Mouse (Mus musculus): ENCODE data around the gene Kdm3a. TPM values are rescaled to one million over a fixed set of nuclear protein-coding genes. Genes with fewer than 3 reads are reported as not detected.

The Kdm3a gene
- polyA plus RNA-seq, 1 experiment: 50.9 TPM

DNA sequence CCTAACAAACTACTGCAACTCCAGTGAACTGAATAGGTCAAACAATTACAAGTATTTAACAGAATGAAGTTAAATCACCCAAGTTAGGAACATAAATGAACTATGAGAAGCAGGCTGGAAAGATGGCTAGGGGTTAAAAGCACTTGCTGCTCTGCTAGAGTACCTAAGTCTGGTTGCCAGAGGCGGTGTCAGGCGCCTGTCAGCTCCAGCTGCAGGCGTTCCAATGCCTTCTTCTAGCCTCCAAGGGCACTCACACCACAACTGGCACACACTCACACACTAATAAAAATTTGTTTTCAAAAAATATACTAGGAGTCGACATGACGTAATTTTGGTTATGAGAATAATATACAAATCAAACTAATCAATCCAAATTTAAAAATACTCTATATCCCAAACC, 11.2 kb downstream of the Kdm3a start:
- no peak overlapping the region for H3K27ac ChIP-seq (ENCODE audit: control insufficient read depth, insufficient read depth, low read depth, low read length)
- no peak for TF ChIP-seq POLR2A (IDR thresholded peaks at IDR 0.05; ENCODE audit: control insufficient read depth, low read depth, low read length)
- TF ChIP-seq CTCF (IDR thresholded peaks at IDR 0.05; ENCODE audit: control insufficient read depth, insufficient read depth, insufficient replicate concordance, low read depth, low read length): no peak
- H3K4me1 ChIP-seq (ENCODE audit: control insufficient read depth, insufficient read depth, low read length): peaks cover 2% of the 10 kb centered on the region; the same call in 1 of the 2 replicates
- peaks cover 3% of the 10 kb centered on the region; the same call in 1 of the 2 replicates for H3K36me3 ChIP-seq (ENCODE audit: control insufficient read depth, insufficient read depth, low read length)
- no peaks in the 10 kb centered on the region for H3K27me3 ChIP-seq (ENCODE audit: control insufficient read depth, insufficient read depth, low read length)
- H3K4me3 ChIP-seq (ENCODE audit: control insufficient read depth, low read depth, low read length): no peak overlapping the region

DNA sequence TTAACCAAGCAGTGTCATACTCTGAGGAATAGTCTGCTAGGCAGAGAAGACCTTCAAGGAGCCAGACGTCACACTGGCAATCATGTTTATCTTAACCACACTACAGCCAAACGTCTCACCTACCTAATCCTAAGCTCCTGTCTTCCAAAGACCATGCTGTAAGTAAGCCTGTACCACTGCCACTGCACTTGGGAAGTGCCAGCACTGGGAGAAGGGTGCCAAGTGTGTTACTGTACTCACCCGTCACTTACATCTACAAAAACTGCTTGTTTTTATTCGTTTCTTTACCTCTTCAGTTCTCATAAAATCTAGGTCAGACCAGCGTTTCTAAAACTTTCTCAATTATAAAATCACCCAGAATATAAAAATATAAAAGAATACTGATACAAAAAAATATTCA, 15.8 kb downstream of the Kdm3a start:
- peaks cover 6% of the 10 kb centered on the region for H3K36me3 ChIP-seq (ENCODE audit: control insufficient read depth, insufficient read depth, low read length)
- no peaks in the 10 kb centered on the region for H3K27me3 ChIP-seq (ENCODE audit: control insufficient read depth, insufficient read depth, low read length)
- H3K4me1 ChIP-seq (ENCODE audit: control insufficient read depth, insufficient read depth, low read length): peaks cover 2% of the 10 kb centered on the region; the same call in 1 of the 2 replicates
- H3K4me3 ChIP-seq (ENCODE audit: control insufficient read depth, low read depth, low read length): no peak overlapping the region
- H3K27ac ChIP-seq (ENCODE audit: control insufficient read depth, insufficient read depth, low read depth, low read length): no peak overlapping the region
- TF ChIP-seq CTCF (IDR thresholded peaks at IDR 0.05; ENCODE audit: control insufficient read depth, insufficient read depth, insufficient replicate concordance, low read depth, low read length) (no peak), POLR2A (IDR thresholded peaks at IDR 0.05; ENCODE audit: control insufficient read depth, low read depth, low read length) (no peak)

DNA sequence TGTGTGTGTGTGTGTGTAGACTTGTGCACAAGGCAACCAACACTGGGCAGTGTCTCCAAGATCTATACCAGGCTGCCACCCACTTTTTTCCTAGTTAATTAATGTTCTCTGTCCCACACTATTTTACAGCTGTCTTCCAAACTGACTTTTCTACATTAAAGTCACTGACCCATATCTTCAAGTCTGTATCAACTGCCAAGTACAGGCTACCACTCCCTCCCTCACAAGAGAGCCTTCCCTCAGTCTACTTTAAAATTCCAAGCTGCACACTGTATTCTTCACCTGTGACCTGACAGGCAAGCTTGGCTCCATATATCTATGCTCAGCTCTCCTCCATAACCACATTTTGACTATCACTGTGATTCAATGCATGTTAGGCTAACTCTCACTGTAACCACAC, 19.6 kb downstream of the Kdm3a start:
- no peaks in the 10 kb centered on the region for H3K4me1 ChIP-seq (ENCODE audit: control insufficient read depth, insufficient read depth, low read length)
- no peak for TF ChIP-seq CTCF (IDR thresholded peaks at IDR 0.05; ENCODE audit: control insufficient read depth, insufficient read depth, insufficient replicate concordance, low read depth, low read length)
- no peak for TF ChIP-seq POLR2A (IDR thresholded peaks at IDR 0.05; ENCODE audit: control insufficient read depth, low read depth, low read length)
- no peaks in the 10 kb centered on the region for H3K27me3 ChIP-seq (ENCODE audit: control insufficient read depth, insufficient read depth, low read length)
- peak overlapping the region; percentile 39; the same call in 1 of the 2 replicates for H3K4me3 ChIP-seq (ENCODE audit: control insufficient read depth, low read depth, low read length)
- H3K36me3 ChIP-seq (ENCODE audit: control insufficient read depth, insufficient read depth, low read length): peaks cover 6% of the 10 kb centered on the region
- no peak overlapping the region for H3K27ac ChIP-seq (ENCODE audit: control insufficient read depth, insufficient read depth, low read depth, low read length)

GRCm38 (mm10) chr6:71609968-71610367, 22.8 kb downstream of the Kdm3a start:
- Histone ChIP-seq H3K36me3 (ENCODE audit: control insufficient read depth, insufficient read depth, low read length) (peaks cover 3% of the 10 kb centered on the region), H3K4me1 (ENCODE audit: control insufficient read depth, insufficient read depth, low read length) (no peaks in the 10 kb centered on the region), H3K27me3 (ENCODE audit: control insufficient read depth, insufficient read depth, low read length) (no peaks in the 10 kb centered on the region), H3K4me3 (ENCODE audit: control insufficient read depth, low read depth, low read length) (no peak overlapping the region), H3K27ac (ENCODE audit: control insufficient read depth, insufficient read depth, low read depth, low read length) (no peak overlapping the region)
- TF ChIP-seq POLR2A (IDR thresholded peaks at IDR 0.05; ENCODE audit: control insufficient read depth, low read depth, low read length) (no peak), CTCF (IDR thresholded peaks at IDR 0.05; ENCODE audit: control insufficient read depth, insufficient read depth, insufficient replicate concordance, low read depth, low read length) (no peak)

DNA sequence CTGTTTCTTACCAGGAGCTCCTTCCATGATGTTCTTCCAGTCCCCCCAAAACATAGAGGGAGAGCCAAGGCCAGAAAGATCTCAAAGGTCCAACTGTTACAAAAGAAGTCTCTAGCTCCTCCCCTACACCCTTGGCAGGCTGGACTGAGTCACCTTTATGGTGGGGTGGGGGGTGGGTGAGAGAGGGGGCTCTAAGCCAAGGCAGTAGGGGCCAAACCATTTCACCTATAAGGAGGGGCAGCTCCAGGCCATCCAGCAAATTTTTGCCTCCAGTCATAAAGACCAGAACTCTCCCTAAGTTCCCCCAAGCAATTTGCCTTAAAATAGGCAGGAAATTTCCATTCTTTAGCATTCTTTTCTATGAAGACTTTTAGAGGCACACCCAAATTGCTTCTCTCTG, 23.8 kb downstream of the Kdm3a start:
- no peaks in the 10 kb centered on the region for H3K27me3 ChIP-seq (ENCODE audit: control insufficient read depth, insufficient read depth, low read length)

DNA sequence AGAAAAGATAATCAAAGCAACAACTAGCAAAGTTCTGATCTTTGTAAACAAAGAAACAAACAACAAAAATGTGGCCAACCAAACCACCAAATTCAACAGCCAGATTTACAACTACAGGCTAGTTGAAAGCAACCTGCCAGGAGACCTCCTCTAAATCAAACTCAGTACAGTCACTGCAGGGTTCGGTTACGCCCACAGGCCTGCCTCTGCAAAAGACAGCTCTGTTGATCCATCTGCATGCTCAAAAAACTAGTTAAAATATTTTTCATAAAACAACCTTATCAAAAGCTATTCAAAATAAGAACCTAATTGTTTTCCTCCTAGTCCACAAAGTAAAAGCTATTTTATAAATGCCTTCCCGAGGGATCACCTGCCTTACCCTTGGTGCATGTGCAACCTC, 25.0 kb downstream of the Kdm3a start:
- no peak overlapping the region for H3K4me3 ChIP-seq (ENCODE audit: control insufficient read depth, low read depth, low read length)
- TF ChIP-seq CTCF (IDR thresholded peaks at IDR 0.05; ENCODE audit: control insufficient read depth, insufficient read depth, insufficient replicate concordance, low read depth, low read length) (no peak), POLR2A (IDR thresholded peaks at IDR 0.05; ENCODE audit: control insufficient read depth, low read depth, low read length) (no peak)
- H3K27ac ChIP-seq (ENCODE audit: control insufficient read depth, insufficient read depth, low read depth, low read length): no peak overlapping the region
- peaks cover 5% of the 10 kb centered on the region for H3K36me3 ChIP-seq (ENCODE audit: control insufficient read depth, insufficient read depth, low read length)
- H3K27me3 ChIP-seq (ENCODE audit: control insufficient read depth, insufficient read depth, low read length): no peaks in the 10 kb centered on the region
- H3K4me1 ChIP-seq (ENCODE audit: control insufficient read depth, insufficient read depth, low read length): no peaks in the 10 kb centered on the region

More for the DNA sequence above, 23.8 kb downstream of the Kdm3a start:
- TF ChIP-seq POLR2A (IDR thresholded peaks at IDR 0.05; ENCODE audit: control insufficient read depth, low read depth, low read length) (no peak), CTCF (IDR thresholded peaks at IDR 0.05; ENCODE audit: control insufficient read depth, insufficient read depth, insufficient replicate concordance, low read depth, low read length) (no peak)
- H3K4me3 ChIP-seq (ENCODE audit: control insufficient read depth, low read depth, low read length): no peak overlapping the region
- H3K36me3 ChIP-seq (ENCODE audit: control insufficient read depth, insufficient read depth, low read length): peaks cover 3% of the 10 kb centered on the region
- no peak overlapping the region for H3K27ac ChIP-seq (ENCODE audit: control insufficient read depth, insufficient read depth, low read depth, low read length)
- H3K4me1 ChIP-seq (ENCODE audit: control insufficient read depth, insufficient read depth, low read length): no peaks in the 10 kb centered on the region

GRCm38 (mm10) chr6:71590154-71590553, 42.6 kb downstream of the Kdm3a start:
- no peaks in the 10 kb centered on the region for H3K4me1 ChIP-seq (ENCODE audit: control insufficient read depth, insufficient read depth, low read length)
- TF ChIP-seq CTCF (IDR thresholded peaks at IDR 0.05; ENCODE audit: control insufficient read depth, insufficient read depth, insufficient replicate concordance, low read depth, low read length) (no peak), POLR2A (IDR thresholded peaks at IDR 0.05; ENCODE audit: control insufficient read depth, low read depth, low read length) (no peak)
- no peak overlapping the region for H3K4me3 ChIP-seq (ENCODE audit: control insufficient read depth, low read depth, low read length)
- peaks cover 3% of the 10 kb centered on the region for H3K36me3 ChIP-seq (ENCODE audit: control insufficient read depth, insufficient read depth, low read length)
- no peak overlapping the region for H3K27ac ChIP-seq (ENCODE audit: control insufficient read depth, insufficient read depth, low read depth, low read length)
- no peaks in the 10 kb centered on the region for H3K27me3 ChIP-seq (ENCODE audit: control insufficient read depth, insufficient read depth, low read length)

- H3K4me3 ChIP-seq (ENCODE audit: control insufficient read depth, low read depth, low read length): no peak overlapping the region
- no peaks in the 10 kb centered on the region for H3K27me3 ChIP-seq (ENCODE audit: control insufficient read depth, insufficient read depth, low read length)
- no peak for TF ChIP-seq POLR2A (IDR thresholded peaks at IDR 0.05; ENCODE audit: control insufficient read depth, low read depth, low read length)
- H3K27ac ChIP-seq (ENCODE audit: control insufficient read depth, insufficient read depth, low read depth, low read length): no peak overlapping the region
- H3K4me1 ChIP-seq (ENCODE audit: control insufficient read depth, insufficient read depth, low read length): no peaks in the 10 kb centered on the region
- peaks cover 5% of the 10 kb centered on the region for H3K36me3 ChIP-seq (ENCODE audit: control insufficient read depth, insufficient read depth, low read length)
Observed at GRCm38 (mm10) chr6:71589401-71589800, 43.4 kb downstream of the Kdm3a start.

All from testis, adult 2 months (tissue).